Mouse (Mus musculus) ovary, postnatal 14 days (tissue): Measurements from ENCODE around the gene Marcks.
A peak's percentile ranks its signal among the peaks of the same experiment; 100 is the strongest.

ENCODE experiments used
- DNase-seq: peaks from one replicate; pipeline ENCODE4 v3.0.0; 2022; ENCODE audit warnings: low spot score

The Marcks gene

GRCm38 (mm10) chr10:37138778-37139442 is at the start of gene Marcks:
TSS of gene Marcks (minus strand) at chr10:37138920.
- DNase-seq: peak; percentile 84

- DNase-seq: no peak
Measured at GRCm38 (mm10) chr10:37177071-37177470, 38.4 kb upstream of the Marcks start.

- no peak for DNase-seq
Measured at GRCm38 (mm10) chr10:37172416-37172950, 33.8 kb upstream of the Marcks start.

GRCm38 (mm10) chr10:37171711-37172415 is 33.1 kb upstream of the Marcks start:
- DNase-seq: no peak

- no peak for DNase-seq
Measured at GRCm38 (mm10) chr10:37170878-37171277, 32.2 kb upstream of the Marcks start.

GRCm38 (mm10) chr10:37170466-37170865 is 31.7 kb upstream of the Marcks start:
- peak; percentile 16 for DNase-seq

- no peak for DNase-seq
Measured at GRCm38 (mm10) chr10:37167527-37167926, 28.8 kb upstream of the Marcks start.

- no peak for DNase-seq
Measured at GRCm38 (mm10) chr10:37159731-37160130, 21.0 kb upstream of the Marcks start.

- DNase-seq: no peak
Measured at GRCm38 (mm10) chr10:37157156-37157555, 18.4 kb upstream of the Marcks start.

- DNase-seq: no peak
Measured at GRCm38 (mm10) chr10:37155131-37155530, 16.4 kb upstream of the Marcks start.

GRCm38 (mm10) chr10:37151539-37152271 is 13.0 kb upstream of the Marcks start:
- DNase-seq: no peak

GRCm38 (mm10) chr10:37148016-37148415 is 9.3 kb upstream of the Marcks start:
- DNase-seq: no peak

GRCm38 (mm10) chr10:37145456-37145855 is 6.7 kb upstream of the Marcks start:
- no peak for DNase-seq

GRCm38 (mm10) chr10:37141621-37142020 is 2.9 kb upstream of the Marcks start:
- no peak for DNase-seq

- peak; percentile 76 for DNase-seq
Measured at GRCm38 (mm10) chr10:37140736-37141451, 2.2 kb upstream of the Marcks start.

- DNase-seq: no peak
Measured at GRCm38 (mm10) chr10:37140166-37140735, 1.5 kb upstream of the Marcks start.

GRCm38 (mm10) chr10:37139443-37140165 is 884 bp upstream of the Marcks start:
- peak; percentile 33 for DNase-seq

- DNase-seq: no peak
Measured at GRCm38 (mm10) chr10:37138311-37138731, 399 bp downstream of the Marcks start.

GRCm38 (mm10) chr10:37137531-37138310 is 999 bp downstream of the Marcks start:
- peak; percentile 49 for DNase-seq

- peak; percentile 97 for DNase-seq
Measured at GRCm38 (mm10) chr10:37136981-37137518, 1.7 kb downstream of the Marcks start.
